Mouse (Mus musculus): ENCODE results near the gene Arrdc5.
"Not testable (repeated sequence)": the region's sequence is repeated elsewhere in the genome, so short reads cannot be mapped to it uniquely, and the experiment has no call there.

Gene Arrdc5

DNA sequence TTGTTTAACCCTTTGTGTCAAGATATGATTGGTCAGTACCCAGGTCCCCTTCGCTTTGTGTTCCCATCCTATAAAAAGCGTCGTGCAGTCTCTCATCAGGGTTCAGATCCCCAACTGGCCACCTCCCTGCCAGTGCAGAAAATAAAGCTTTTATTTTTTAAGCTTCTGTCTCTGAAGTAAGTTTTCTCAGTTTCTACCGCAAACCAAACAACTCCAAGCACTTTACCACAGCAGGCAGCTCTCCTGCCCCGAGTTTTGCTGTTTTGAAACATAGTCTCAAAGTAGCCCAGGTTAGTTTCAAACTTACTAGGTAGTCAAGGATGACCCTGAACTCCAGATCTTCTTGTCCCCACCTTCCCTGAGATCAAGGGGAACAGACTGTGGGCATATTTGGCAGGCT is 21.7 kb downstream of the Arrdc5 start:
- no peak for DNase-seq (ENCODE audit: low spot score in 2 of 2)

DNA sequence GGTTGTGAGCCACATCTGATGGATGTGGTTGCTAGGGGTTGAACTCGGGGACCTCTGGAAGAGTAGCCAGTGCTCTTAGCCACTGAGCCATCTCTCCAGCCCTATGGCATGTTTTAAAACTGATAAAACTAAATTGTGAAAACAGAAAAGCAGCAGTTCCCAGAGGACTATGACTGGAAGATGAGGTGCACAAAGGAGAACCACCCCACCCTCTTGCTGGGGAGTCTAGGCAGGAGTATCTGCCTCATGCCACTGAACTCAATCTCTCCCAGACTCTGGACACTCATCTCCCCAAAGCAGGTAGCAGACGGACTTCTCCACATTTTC is 22.6 kb downstream of the Arrdc5 start:
- DNase-seq (ENCODE audit: low spot score in 2 of 2): no peak

DNA sequence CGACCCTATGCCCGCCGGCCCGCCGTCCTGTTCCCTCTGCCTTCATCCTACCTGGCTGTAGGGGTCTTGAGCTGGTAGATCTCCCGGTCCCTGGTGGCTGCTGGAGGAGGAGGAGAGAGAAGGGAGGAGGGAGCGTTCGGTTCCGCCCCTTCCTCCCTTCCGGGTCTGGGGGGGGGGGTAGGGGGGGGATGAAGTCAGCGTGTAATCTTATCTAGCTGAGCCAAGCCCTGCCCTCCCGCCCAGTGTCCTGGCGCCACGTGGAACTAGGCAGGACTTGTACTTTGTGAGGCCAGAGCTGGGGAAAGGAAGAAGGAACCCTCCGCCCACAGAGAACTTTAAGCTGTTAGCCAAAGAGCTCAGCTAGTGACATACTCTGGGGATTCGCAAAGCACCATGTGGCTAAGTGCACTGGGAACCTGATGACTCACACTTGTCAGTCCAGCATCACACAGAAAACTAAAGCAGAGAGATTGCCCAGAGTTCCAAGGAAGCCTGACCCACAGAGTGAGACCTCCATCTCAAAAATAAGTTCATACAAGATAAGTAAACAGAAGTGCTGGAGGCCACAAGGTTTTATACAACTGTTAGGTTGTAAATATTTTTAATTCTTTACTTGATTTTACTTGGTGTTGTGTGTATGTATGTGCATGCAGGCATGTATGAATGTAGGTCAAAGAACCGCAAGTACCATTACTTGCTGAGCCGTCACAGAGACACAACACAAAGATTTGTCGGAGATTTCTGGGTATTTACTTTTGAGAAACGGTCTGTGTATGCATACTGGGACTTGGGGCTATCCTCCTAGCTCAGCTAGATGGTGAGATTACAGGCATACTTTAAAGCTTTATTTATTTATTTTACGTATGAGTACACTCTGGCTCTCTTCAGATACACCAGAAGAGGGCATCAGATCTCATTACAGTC is 23.2 kb downstream of the Arrdc5 start, which contains the start of gene Ticam1:
Gene Ticam1 (minus strand): TSS at position 144 of the 924 bp plus-strand sequence.
- peak; percentile 84 to 87 for DNase-seq (ENCODE audit: low spot score in 2 of 2)

DNA sequence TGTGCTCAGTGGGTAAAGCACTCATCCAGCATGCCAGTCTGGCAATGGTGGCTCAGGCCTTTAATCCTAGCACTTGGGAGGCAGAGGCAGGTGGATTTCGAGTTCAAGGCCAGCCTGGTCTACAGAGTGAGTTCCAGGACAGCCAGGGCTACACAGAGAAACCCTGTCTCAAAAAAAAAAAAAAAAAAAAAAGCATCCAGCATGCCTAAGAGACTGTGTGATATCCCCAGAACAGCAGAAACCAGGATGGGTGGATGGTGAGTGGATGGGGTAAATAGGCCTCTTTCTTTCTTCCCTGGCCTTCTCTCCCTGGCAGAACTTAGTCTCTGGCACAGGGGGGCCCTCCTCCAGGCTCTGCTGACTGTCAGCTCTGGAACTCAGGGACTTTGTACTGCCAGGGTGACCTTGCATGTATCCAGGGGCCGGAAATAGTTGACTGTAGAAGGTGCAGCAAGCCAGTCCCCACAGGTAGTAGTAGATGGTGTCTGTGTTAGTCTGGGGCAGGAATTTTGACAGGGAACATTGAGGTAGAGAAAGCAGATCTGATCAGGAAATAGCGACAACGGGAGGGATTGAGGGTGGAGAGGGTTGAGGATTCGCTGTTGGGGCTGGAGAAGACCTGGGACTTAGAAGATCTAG is 24.1 kb downstream of the Arrdc5 start:
- no peak for DNase-seq (ENCODE audit: low spot score in 2 of 2)

DNA sequence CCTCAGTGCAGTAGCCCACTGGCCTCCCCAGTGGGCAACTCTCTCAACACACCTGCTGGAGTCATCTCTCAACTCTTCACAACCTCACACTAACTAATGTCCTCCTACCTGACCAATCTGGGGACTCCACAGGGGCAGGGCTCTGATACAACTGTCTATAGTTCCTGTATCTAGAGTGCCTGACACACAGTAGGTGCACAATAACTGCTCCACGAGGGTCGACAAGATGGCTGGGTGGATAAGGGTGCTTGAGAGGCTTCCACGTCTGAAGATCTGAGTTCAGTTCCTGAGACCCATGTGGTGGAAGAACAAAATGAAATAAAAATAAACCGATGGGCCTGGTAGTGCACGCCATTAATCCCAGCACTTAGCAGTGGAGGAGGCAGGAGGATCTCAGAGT is 26.1 kb downstream of the Arrdc5 start:
- no peak for DNase-seq (ENCODE audit: low spot score in 2 of 2)

DNA sequence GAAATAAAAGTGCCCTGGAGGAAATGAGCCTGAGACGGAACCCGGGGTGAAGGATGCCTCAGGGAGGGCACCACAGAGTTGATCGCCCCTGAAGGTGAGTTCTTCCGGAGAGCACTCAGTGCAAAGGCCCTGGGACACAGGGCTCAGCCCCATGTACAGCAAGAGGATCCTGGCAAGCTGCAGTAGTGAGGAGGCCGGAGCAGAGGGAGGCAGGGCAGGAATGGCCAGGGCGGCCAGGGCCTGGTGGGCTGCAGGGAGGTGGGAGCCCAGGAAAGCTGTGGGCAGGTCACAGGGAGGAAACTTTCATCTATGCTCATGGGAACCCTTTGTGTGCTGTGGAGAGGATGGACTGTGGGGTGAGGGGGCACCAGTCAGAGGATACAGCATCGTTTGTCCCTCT is 26.6 kb downstream of the Arrdc5 start:
- no peak for DNase-seq (ENCODE audit: low spot score in 2 of 2)

DNA sequence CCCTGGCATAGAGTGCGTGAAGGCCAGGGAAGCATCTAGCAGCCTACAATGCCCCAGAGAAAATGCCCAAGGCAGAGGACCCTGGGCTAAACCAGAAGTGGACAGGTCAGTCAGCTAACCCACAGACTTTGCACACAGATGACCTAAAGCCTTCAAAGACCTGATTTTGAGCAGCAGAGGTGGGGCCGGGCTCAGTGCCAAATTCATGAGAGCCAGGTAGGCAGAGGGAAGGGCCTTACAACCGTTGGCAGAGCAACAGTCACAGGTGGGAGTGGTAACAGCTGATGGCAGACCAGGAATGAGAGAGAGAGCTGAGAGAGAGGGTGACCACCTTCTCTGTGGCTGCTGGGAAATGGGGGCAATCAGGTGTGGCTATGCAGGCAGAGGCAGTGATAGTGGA is 27.4 kb downstream of the Arrdc5 start:
- DNase-seq (ENCODE audit: low spot score in 2 of 2): no peak

DNA sequence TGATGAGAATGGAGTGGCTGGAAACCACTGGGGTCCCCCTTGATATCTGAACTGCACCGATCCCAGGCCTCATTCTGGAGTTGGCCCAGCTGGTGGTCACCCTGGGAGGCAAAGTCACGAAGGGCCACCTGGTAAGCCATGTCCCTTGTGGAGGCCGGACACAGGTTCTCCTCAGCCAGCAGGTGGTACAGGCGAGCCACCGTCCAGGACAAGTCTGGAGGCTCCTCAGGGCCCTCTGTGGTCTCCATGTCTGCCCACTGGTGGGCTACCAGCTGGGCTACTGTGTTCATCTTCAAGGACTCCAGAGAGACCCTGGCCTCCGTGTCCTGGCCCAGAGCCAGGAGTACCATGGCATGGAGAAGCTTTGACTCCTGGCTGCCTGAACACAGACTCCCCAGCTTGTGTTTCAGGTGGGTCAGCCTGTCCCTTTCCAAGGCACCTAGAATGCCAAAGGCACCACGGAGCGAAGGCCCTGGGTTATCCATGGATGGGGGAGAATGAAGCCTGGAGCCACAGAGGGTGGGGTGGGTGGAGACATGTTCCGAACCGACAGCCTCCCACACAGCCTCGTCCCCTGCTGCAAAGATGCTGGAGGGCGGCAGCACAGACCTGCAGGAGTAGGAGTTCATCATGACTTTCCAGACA is 28.4 kb downstream of the Arrdc5 start:
- DNase-seq (ENCODE audit: low spot score in 2 of 2): no peak

DNA sequence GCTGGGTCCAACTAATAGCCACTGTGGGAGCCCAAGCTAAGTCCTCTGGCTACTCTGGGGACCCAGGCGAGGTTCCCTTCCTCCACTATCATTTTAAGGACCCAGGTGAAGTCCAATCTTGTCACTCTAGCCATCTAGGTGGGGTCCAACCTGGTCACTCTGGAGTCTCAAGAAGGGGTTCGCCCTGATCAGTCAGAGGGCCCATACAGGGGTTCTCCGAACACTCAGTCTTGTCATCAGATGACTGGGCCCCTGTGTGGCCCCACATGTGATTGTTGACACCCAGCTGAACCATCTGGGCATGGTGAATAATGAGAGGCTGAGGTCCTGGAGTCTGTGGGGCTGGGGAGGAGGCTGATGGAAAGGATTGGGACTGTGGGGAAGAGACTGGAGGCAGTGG is 30.3 kb downstream of the Arrdc5 start:
- no peak for DNase-seq (ENCODE audit: low spot score in 2 of 2)

DNA sequence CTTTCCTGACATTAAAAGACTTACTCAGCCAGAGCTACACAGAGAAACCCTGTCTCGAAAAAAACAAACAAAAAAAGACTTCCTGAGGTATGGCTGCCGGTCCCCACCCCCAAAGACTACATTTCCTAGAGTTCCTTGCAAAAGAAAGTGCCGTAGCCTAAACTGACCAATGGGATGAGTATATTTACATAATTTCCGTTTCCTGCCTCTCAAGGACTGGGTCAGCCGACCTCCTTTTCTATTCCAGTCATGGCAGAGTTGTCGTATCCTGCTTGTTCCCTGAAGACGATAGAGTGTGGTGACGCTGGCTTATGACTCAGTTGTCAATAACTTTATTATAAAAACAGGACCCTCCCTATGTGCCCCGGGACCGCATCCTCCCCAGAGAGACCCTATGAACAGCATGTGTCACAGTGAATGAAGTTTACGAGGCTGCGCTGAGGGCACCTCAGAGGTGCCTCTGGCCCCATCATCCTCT is 30.9 kb downstream of the Arrdc5 start:
- DNase-seq (ENCODE audit: low spot score in 2 of 2): peak; percentile 61 to 71

DNA sequence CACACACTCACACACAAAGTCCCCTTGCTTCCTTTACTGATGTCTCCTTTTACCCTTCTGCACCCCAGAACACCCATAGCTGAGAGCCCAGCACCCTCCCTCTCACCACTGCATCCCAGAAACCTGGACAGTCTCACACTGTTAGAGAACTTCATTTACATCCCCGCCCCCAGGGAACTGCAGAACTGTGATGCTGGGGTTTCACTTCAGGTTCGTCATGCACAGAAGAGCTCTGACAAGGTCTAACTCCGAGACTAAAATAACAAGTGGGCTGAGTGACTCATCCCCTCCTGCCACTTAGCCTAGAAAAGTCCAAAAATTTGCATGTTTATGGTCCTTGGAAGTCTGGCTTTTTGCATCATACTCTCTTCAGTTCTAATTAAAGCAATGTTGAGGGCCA is 33.8 kb downstream of the Arrdc5 start:
- DNase-seq (ENCODE audit: low spot score in 2 of 2): peak in 1 of 2 experiments; percentile 82

DNA sequence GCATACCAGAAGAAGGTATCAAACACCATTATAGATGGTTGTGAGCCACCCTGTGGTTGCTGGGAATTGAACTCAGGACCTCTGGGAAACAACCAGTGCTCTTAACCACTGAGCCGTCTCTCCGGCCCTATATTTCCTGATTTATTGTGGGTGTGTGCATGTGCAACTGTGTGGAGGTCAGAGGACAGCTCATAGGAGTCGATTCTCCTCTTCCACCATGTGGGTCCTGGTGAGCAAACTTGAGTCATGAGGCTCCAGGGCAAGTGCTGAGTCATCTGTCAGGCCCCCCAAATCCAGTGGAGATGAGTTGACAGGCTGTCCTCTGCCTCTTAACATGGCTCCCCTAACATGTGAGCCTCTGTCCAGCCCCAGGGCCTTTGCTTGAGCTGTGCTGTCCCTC is 34.2 kb downstream of the Arrdc5 start:
- no peak for DNase-seq (ENCODE audit: low spot score in 2 of 2)

DNA sequence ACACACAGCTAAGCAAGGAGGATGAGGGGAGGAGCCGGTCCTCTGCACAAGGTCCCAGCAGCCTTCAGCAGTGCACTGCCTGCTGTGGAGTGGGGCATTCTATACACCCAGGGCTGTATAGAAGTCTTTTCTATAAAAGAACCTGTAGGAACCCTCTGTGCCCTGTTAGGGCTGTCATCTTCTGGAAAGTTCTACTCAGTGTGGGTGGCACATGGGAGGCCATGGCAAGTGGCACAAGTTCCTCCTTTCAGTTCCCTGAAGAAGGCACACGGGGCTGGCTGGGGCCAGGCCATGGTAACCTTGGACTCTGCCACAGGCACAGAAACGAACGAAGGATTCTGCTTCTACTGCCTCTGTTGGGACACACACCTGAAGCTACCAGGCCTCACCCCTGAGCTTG is 35.1 kb downstream of the Arrdc5 start:
- DNase-seq (ENCODE audit: low spot score in 2 of 2): peak in 1 of 2 experiments; percentile 42

DNA sequence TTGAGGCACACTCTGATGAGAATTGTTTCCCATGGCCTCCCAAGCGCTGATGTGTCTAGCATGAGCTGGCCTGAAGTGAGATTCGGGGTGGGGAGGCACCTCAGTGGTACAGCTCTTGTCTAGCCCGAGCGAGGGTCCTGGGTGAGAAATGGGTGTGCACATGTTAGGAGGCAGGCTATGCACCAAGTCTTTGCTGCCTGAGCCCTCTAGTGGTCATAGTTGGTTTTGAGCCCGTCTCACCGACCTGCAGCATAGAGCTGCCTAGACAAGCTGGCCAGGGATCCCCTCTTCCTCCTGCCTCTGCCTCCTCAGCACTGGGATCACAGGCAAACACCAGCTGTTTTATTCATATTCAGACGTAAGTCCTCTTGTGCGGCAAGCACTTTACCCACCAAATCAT is 36.1 kb downstream of the Arrdc5 start:
- peak; percentile 59 to 75 for DNase-seq (ENCODE audit: low spot score in 2 of 2)

DNA sequence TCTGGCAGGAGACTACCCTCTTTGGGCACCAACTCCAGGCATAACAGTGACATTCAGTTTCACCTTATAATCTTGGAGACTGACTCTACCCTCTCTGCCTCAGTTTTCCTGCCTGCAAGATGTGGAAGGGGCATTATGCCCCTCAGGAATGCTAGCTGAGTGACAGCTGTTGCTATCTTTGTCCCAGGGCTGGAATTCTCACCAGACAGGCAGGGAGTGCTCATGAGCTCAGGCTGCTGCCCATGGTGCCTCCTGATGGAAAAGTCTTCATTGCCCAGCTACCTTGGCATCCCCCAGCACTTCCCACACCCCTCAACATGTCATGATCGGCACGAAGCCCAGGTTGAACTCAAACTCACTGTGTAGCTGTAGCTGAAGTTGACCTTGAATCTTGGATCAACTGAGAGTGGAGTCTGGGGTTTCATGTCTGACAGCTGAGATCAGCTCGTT is 37.4 kb downstream of the Arrdc5 start:
- no peak for DNase-seq (ENCODE audit: low spot score in 2 of 2)

DNA sequence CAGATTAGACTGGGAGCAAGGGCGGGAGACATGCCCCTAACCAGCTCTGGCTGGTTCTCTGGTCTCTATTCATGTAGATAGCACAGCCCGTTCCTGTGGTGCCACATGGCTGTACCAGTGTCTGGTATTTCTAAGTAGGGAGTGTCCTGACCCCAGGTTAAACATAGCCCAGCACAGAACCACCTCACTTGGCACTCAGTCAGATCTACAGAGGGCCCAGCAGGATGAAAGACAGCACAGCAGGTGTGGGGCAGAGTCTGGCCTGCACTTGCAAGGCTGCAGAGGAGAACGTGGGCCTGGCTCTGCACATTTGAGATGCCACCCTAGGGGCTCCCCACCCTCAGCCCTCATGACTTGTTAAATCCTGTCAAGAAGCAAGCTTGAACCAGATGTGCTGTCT is 38.9 kb downstream of the Arrdc5 start:
- no peak for DNase-seq (ENCODE audit: low spot score in 2 of 2)

DNA sequence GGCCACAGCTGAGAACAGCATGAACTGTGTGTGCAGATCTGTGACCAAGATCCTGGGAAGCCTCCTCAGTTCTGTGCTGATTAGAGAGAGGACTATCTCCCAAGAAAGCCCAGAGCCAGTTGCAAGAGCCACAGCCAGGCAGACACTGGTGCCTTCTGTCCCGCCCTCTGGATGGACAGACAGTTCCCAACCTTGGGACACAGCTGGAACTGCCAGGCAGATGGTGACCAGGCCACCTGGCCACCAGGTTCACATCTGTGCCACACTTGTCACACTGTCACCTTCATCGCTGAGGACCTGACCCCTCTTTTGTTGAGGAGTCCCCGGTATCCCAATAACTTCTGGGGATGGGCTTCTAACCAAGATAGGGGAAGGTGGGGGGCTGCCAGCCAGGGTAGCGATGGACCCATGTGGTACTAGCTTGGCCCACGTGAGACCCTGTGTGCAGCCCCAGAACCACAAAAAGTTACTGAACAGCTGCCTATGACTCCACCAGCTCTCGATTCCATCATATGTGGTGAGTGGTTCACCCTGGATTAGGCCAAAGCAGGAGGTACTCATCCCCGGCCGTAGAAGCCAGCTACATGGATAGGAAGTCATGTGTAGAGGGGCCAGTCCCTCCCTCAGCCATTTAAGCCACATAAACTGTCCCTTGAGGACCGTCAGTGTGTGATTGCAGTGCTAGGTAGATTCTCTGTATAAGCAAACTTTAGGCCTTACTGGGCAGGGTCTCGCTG is 40.6 kb downstream of the Arrdc5 start:
- DNase-seq (ENCODE audit: low spot score in 2 of 2): no peak

DNA sequence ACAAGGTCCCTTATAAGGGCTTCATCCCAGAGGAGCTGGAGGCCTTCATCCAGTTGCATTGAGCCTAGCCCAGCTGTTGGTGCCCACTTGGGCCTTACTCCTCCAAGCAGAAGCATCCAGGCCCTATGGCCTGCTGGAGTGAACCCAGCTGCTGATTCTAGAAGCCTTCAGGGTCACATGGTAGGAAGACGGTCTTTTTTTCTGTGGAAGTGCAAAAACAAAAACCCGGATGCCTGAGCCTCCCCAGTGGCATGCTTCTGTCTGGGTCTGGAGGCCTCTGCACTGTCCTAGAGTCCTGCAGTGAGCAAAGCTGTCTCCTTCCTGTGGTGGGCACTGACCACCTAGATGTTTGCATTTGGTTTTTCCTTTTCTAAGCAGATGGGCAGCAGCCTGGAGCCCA is 41.3 kb downstream of the Arrdc5 start:
- DNase-seq (ENCODE audit: low spot score in 2 of 2): not testable (repeated sequence)

DNA sequence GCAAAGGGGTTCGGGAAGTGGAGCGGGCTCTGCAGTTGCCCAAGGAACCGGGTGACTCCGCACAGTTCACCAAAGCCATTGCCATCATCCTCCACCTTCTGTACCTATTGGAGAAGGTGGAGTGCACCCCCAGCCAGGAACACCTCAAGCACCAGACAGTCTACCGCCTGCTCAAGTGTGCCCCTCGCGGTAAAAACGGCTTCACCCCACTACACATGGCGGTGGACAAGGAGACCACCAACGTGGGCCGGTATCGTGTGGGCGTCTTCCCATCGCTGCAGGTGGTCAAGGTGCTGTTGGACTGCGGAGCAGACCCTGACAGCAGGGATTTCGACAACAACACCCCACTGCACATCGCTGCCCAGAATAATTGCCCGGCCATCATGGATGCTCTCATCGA is 41.8 kb downstream of the Arrdc5 start:
- DNase-seq (ENCODE audit: low spot score in 2 of 2): not testable (repeated sequence)

DNA sequence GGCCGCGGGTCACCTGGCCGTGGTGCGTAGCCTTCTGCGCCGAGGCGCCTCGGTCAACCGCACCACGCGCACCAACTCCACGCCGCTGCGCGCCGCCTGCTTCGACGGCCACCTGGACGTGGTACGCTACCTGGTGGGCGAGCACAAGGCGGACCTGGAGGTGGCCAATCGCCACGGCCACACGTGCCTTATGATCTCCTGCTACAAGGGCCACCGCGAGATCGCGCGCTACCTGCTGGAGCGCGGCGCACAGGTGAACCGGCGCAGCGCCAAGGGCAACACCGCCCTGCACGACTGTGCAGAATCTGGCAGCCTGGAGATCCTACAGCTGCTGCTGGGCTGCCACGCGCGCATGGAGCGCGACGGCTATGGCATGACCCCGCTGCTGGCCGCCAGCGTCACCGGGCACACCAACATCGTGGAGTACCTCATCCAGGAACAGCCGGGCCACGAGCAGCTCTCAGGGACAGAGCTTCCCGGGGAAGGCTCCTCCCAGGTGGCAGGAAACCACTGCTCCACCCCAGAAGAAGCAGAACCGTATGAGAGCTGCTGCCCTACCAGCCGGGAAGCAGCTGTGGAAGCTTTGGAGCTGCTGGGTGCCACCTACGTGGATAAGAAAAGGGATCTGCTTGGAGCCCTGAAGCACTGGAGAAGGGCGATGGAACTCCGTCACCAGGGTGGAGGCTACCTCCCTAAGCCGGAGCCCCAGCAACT is 42.7 kb downstream of the Arrdc5 start:
- DNase-seq (ENCODE audit: low spot score in 2 of 2): no peak

DNA sequence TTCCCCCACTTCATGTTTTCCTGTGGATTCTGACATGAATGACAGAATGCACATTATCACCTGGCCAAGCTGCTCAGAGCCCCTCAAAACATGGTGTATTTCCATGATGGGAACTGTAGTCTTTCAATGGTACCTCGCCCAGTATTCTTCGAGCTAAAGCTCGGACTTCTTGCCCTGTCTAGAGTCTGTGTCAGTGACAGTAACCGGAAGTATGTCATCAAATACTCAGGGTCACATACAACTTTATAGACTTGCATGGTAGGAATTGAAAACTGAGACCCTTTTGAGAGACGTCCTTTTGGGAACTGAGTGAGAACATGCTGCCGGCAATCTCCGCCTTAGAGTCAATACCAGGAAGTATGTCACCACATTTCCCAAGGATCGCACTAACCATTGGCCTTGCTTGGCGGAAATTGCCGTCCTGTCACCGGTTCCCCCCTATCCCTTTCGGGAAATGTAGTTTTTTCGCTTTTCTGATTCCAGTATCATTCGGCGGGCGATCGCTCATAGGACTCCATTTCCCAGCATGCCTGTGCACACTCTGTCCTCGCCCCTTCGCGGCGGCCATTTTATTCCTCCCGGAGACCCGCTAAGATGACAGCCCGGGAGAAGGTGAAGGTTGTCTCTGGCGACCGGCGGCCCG is 43.7 kb downstream of the Arrdc5 start, which contains the start of gene Fem1a:
Gene Fem1a (plus strand): TSS at position 572 of the 643 bp plus-strand sequence.
- peak; percentile 95 to 96 for DNase-seq (ENCODE audit: low spot score in 2 of 2)

Data from natural killer cell, adult 2 months (primary cell).